Mouse (Mus musculus): ENCODE measurements around the gene Itm2b.

GRCm38 (mm10) chr14:73399866-73400618, 15.0 kb upstream of the Itm2b start:
- TF ChIP-seq CTCF (IDR thresholded peaks at IDR 0.05; ENCODE audit: low read depth, low read length): no peak
- TF ChIP-seq GATA2 (IDR thresholded peaks at IDR 0.05; ENCODE audit: borderline replicate concordance, low read depth, low read length): no peak
- no peak for TF ChIP-seq GATA1 (IDR thresholded peaks at IDR 0.05; ENCODE audit: borderline replicate concordance, low read length)
- TF ChIP-seq TAL1 (conservative IDR thresholded peaks at IDR 0.05; ENCODE audit: low read depth, low read length): no peak
- no peak for TF ChIP-seq POLR2AphosphoS5 (IDR thresholded peaks at IDR 0.05; ENCODE audit: insufficient replicate concordance, low read depth, low read length)
